Mouse (Mus musculus) small intestine, adult 2 months (tissue): ENCODE data around the gene Med13l. TPM values are rescaled to one million over a fixed set of nuclear protein-coding genes. Genes with fewer than 3 reads are reported as not detected.

Experiments
- H3K27ac ChIP-seq: fragments of 200-500 bp; 2 replicates; pipeline ENCODE4 v1.5.1; 2012; ENCODE audit warnings: low read depth, low read length, control low read depth, inconsistent platforms; ENCODE audit not compliant: insufficient read depth
- H3K27me3 ChIP-seq: fragments of 200-500 bp; 2 replicates; pipeline ENCODE4 v1.6.1; 2012; ENCODE audit warnings: mild to moderate bottlenecking, moderate library complexity, low read length, inconsistent platforms; ENCODE audit not compliant: control insufficient read depth, insufficient read depth
- H3K36me3 ChIP-seq: fragments of 200-500 bp; 2 replicates; pipeline ENCODE4 v1.6.1; 2012; ENCODE audit warnings: mild to moderate bottlenecking, low read length, control low read depth, inconsistent platforms; ENCODE audit not compliant: control insufficient read depth, insufficient read depth
- H3K4me1 ChIP-seq: fragments of 200-500 bp; 2 replicates; pipeline ENCODE4 v1.6.1; 2012; ENCODE audit warnings: low read length, inconsistent platforms, mixed read lengths; ENCODE audit not compliant: control insufficient read depth, insufficient read depth, insufficient read length
- H3K4me3 ChIP-seq: fragments of 200-500 bp; 2 replicates; pipeline ENCODE4 v1.5.1; 2012; ENCODE audit warnings: low read depth, mild to moderate bottlenecking, control low read depth, inconsistent platforms, low read length, moderate library complexity
- CTCF ChIP-seq: fragments of 200-500 bp; IDR thresholded peaks from 2 replicates; pipeline ENCODE4 v1.5.1; 2012; ENCODE audit warnings: low read depth, mild to moderate bottlenecking, control low read depth, inconsistent platforms, low read length, moderate library complexity, mixed read lengths; ENCODE audit not compliant: insufficient replicate concordance, insufficient read length; ENCODE audit errors: extremely low read depth
- POLR2A ChIP-seq: fragments of 200-500 bp; IDR thresholded peaks from 2 replicates; pipeline ENCODE4 v1.6.1; 2012; ENCODE audit warnings: low read depth, mild to moderate bottlenecking, control low read depth, inconsistent platforms, low read length, moderate library complexity
- WGBS: fragments of 180-500 bp; shearing (Covaris S2); methylation state at CpG from one replicate; pipeline ENCODE4 v1.1.7; 2018; 5-methylcytosine and 5-hydroxymethylcytosine counted together
- polyA plus RNA-seq: library from polyadenylated mRNA; depleted of rRNA; stranded (reverse); fragments of >200 nt; gene quantifications from 2 replicates; pipeline ENCODE4 v1.2.3, GENCODE M21; 2012

The Med13l gene
- polyA plus RNA-seq, 1 experiment: 13.6 TPM

GRCm38 (mm10) chr5:118516066-118516465, 44.4 kb upstream of the Med13l start:
- WGBS: 94% methylated on average over 6 of the region's 6 CpGs
- no peak for TF ChIP-seq CTCF
- TF ChIP-seq POLR2A: no peak
- H3K27ac ChIP-seq: no peak overlapping the region

GRCm38 (mm10) chr5:118516470-118516869, 44.0 kb upstream of the Med13l start:
- Histone ChIP-seq H3K27me3 (peaks cover 7% of the 10 kb centered on the region), H3K4me3 (no peak overlapping the region), H3K27ac (no peak overlapping the region), H3K4me1 (peaks cover 4% of the 10 kb centered on the region; the same call in 1 of the 2 replicates), H3K36me3 (no peaks in the 10 kb centered on the region)
- TF ChIP-seq CTCF (no peak), POLR2A (no peak)
- WGBS: 76% methylated on average over 6 of the region's 6 CpGs

More at GRCm38 (mm10) chr5:118516066-118516465, 44.4 kb upstream of the Med13l start:
- peaks cover 7% of the 10 kb centered on the region for H3K27me3 ChIP-seq
- H3K36me3 ChIP-seq: no peaks in the 10 kb centered on the region
- H3K4me1 ChIP-seq: peaks cover 4% of the 10 kb centered on the region; the same call in 1 of the 2 replicates
- no peak overlapping the region for H3K4me3 ChIP-seq

- H3K4me3 ChIP-seq: no peak overlapping the region
- H3K4me1 ChIP-seq: no peaks in the 10 kb centered on the region
- no peaks in the 10 kb centered on the region for H3K36me3 ChIP-seq
- no peak overlapping the region for H3K27ac ChIP-seq
- 86% methylated on average over 3 of the region's 3 CpGs for WGBS
- H3K27me3 ChIP-seq: no peaks in the 10 kb centered on the region
- TF ChIP-seq CTCF: no peak
- no peak for TF ChIP-seq POLR2A
These were observed 40.0 kb upstream of the Med13l start for GRCm38 (mm10) chr5:118520457-118520856.

GRCm38 (mm10) chr5:118524400-118524799, 36.1 kb upstream of the Med13l start:
- 85% methylated on average over 7 of the region's 7 CpGs for WGBS
- TF ChIP-seq POLR2A (no peak), CTCF (no peak)
- H3K4me1 ChIP-seq: no peaks in the 10 kb centered on the region

GRCm38 (mm10) chr5:118525634-118526033, 34.8 kb upstream of the Med13l start:
- WGBS: 38% methylated on average over 6 of the region's 6 CpGs
- no peaks in the 10 kb centered on the region for H3K4me1 ChIP-seq
- TF ChIP-seq POLR2A (no peak), CTCF (no peak)

More at GRCm38 (mm10) chr5:118524400-118524799, 36.1 kb upstream of the Med13l start:
- H3K36me3 ChIP-seq: no peaks in the 10 kb centered on the region
- no peak overlapping the region for H3K27ac ChIP-seq
- H3K27me3 ChIP-seq: no peaks in the 10 kb centered on the region
- no peak overlapping the region for H3K4me3 ChIP-seq

GRCm38 (mm10) chr5:118526504-118526903, 34.0 kb upstream of the Med13l start:
- no peaks in the 10 kb centered on the region for H3K36me3 ChIP-seq
- no peaks in the 10 kb centered on the region for H3K27me3 ChIP-seq
- WGBS: 79% methylated on average over 13 of the region's 13 CpGs
- TF ChIP-seq CTCF (no peak), POLR2A (no peak)
- no peak overlapping the region for H3K4me3 ChIP-seq
- no peaks in the 10 kb centered on the region for H3K4me1 ChIP-seq
- no peak overlapping the region for H3K27ac ChIP-seq

More at GRCm38 (mm10) chr5:118525634-118526033, 34.8 kb upstream of the Med13l start:
- H3K36me3 ChIP-seq: no peaks in the 10 kb centered on the region
- H3K27ac ChIP-seq: no peak overlapping the region
- no peak overlapping the region for H3K4me3 ChIP-seq
- H3K27me3 ChIP-seq: no peaks in the 10 kb centered on the region

- WGBS: 75% methylated on average over 7 of the region's 7 CpGs
These were observed 31.2 kb upstream of the Med13l start for GRCm38 (mm10) chr5:118529241-118529640.

More at GRCm38 (mm10) chr5:118529241-118529640, 31.2 kb upstream of the Med13l start:
- Histone ChIP-seq H3K4me3 (no peak overlapping the region), H3K27ac (no peak overlapping the region), H3K4me1 (peaks cover under 1% of the 10 kb centered on the region; the same call in 1 of the 2 replicates), H3K27me3 (no peaks in the 10 kb centered on the region), H3K36me3 (no peaks in the 10 kb centered on the region)
- no peak for TF ChIP-seq POLR2A
- no peak for TF ChIP-seq CTCF
